Mouse (Mus musculus): ENCODE results near the gene 1700023F06Rik. TPM values are rescaled to one million over a fixed set of nuclear protein-coding genes. Genes with fewer than 3 reads are reported as not detected.

Gene 1700023F06Rik
- total and polyA plus RNA-seq, 3 experiments = not detected

- Histone ChIP-seq H3K9me3 (replicated peaks; ENCODE audit: low read length) (peaks cover 8% of the 10 kb centered on the region), H3K9ac (ENCODE audit: insufficient read depth, low read depth) (no peak overlapping the region), H3K79me2 (replicated peaks; ENCODE audit: control insufficient read depth, extremely low read depth, insufficient read depth, poor library complexity, severe bottlenecking) (no peaks in the 10 kb centered on the region), H3K4me1 (ENCODE audit: control insufficient read depth in 1 of 2, insufficient read depth in 2 of 2) (peaks cover 0 to 14% of the 10 kb centered on the region in 2 experiments; a peak in 2 of 4 replicates), H3K27ac (ENCODE audit: insufficient read depth, low read depth) (no peak overlapping the region), H3K36me3 (replicated peaks in 1 of 2; ENCODE audit: control insufficient read depth in 1 of 2, insufficient read depth in 1 of 2, low read length in 1 of 2) (no peaks in the 10 kb centered on the region), H3K27me3 (replicated peaks) (no peaks in the 10 kb centered on the region), H3K4me3 (replicated peaks in 1 of 3; ENCODE audit: low read depth in 2 of 3, low read length in 2 of 3, poor library complexity in 1 of 3) (no peak overlapping the region), H3K4me2 (ENCODE audit: insufficient read depth, low read depth, poor library complexity, severe bottlenecking) (no peak overlapping the region)
- TF ChIP-seq BHLHE40 (IDR thresholded peaks at IDR 0.05; ENCODE audit: low read depth, low read length) = no peak
- TF ChIP-seq MEF2A (IDR thresholded peaks at IDR 0.05; ENCODE audit: borderline replicate concordance, low read depth, low read length) = no peak
- TF ChIP-seq SIN3A (IDR thresholded peaks at IDR 0.05; ENCODE audit: low read length) = no peak
- TF ChIP-seq JUND (conservative IDR thresholded peaks at IDR 0.05; ENCODE audit: low read depth, low read length) = no peak
- no peak for TF ChIP-seq ELF1 (IDR thresholded peaks at IDR 0.05; ENCODE audit: low read depth, low read length)
- in situ Hi-C loops (cut with MboI; ENCODE audit: low pct_ligation_motif_present, low pct_unique_long_range_greater_than_20kb, low sequenced_read_pairs) = loop anchor here (25.0 kb wide), 1 partner anchor 398 kb away; no protein-coding TSS in a partner anchor
- dilution Hi-C loops (cut with MboI; ENCODE audit: extremely low pct_ligation_motif_present, extremely low pct_unique_long_range_greater_than_20kb, low sequenced_read_pairs) = no loop called here
- DNase-seq (ENCODE audit: extremely low read depth) = no peak
These were observed 44.0 kb downstream of the 1700023F06Rik start for GRCm38 (mm10) chr11:103164391-103164790.

- Histone ChIP-seq H3K4me3 (replicated peaks in 1 of 3; ENCODE audit: low read depth in 2 of 3, low read length in 2 of 3, poor library complexity in 1 of 3) (no peak overlapping the region), H3K27ac (ENCODE audit: insufficient read depth, low read depth) (no peak overlapping the region), H3K79me2 (replicated peaks; ENCODE audit: control insufficient read depth, extremely low read depth, insufficient read depth, poor library complexity, severe bottlenecking) (no peaks in the 10 kb centered on the region), H3K36me3 (replicated peaks in 1 of 2; ENCODE audit: control insufficient read depth in 1 of 2, insufficient read depth in 1 of 2, low read length in 1 of 2) (no peaks in the 10 kb centered on the region), H3K4me1 (ENCODE audit: control insufficient read depth in 1 of 2, insufficient read depth in 2 of 2) (peaks cover 6 to 14% of the 10 kb centered on the region in 2 experiments; a peak in 3 of 4 replicates), H3K9me3 (replicated peaks; ENCODE audit: low read length) (peaks cover 8% of the 10 kb centered on the region), H3K4me2 (ENCODE audit: insufficient read depth, low read depth, poor library complexity, severe bottlenecking) (no peak overlapping the region), H3K27me3 (replicated peaks) (no peaks in the 10 kb centered on the region), H3K9ac (ENCODE audit: insufficient read depth, low read depth) (no peak overlapping the region)
- dilution Hi-C loops (cut with MboI; ENCODE audit: extremely low pct_ligation_motif_present, extremely low pct_unique_long_range_greater_than_20kb, low sequenced_read_pairs) (no loop called here), in situ Hi-C loops (cut with MboI; ENCODE audit: low pct_ligation_motif_present, low pct_unique_long_range_greater_than_20kb, low sequenced_read_pairs) (loop anchor here (25.0 kb wide), 1 partner anchor 400 kb away; no protein-coding TSS in a partner anchor)
- DNase-seq (ENCODE audit: extremely low read depth) = peak; percentile 59
- TF ChIP-seq ZMIZ1 (IDR thresholded peaks at IDR 0.05; ENCODE audit: low read depth, low read length) = no peak
- no peak for TF ChIP-seq TCF12 (IDR thresholded peaks at IDR 0.05; ENCODE audit: low read depth, low read length)
- TF ChIP-seq CTCF (conservative IDR thresholded peaks at IDR 0.05 in 1 of 2, IDR thresholded peaks at IDR 0.05 in 1 of 2; ENCODE audit: low read depth in 2 of 2, low read length in 2 of 2) = peak; percentile 65 to 72
- TF ChIP-seq ZNF384 (IDR thresholded peaks at IDR 0.05; ENCODE audit: low read depth, low read length) = peak; percentile 62
- TF ChIP-seq CHD2 (IDR thresholded peaks at IDR 0.05; ENCODE audit: low read length) = no peak
- TF ChIP-seq GABPA (IDR thresholded peaks at IDR 0.05; ENCODE audit: insufficient replicate concordance, low read depth, low read length) = no peak
- TF ChIP-seq MYC (IDR thresholded peaks at IDR 0.05; ENCODE audit: low read depth, low read length) = no peak
- peak; percentile 44 for TF ChIP-seq SMC3 (IDR thresholded peaks at IDR 0.05; ENCODE audit: low read depth, low read length)
- no peak for TF ChIP-seq USF2 (conservative IDR thresholded peaks at IDR 0.05; ENCODE audit: low read depth, low read length)
- peak; percentile 47 for TF ChIP-seq RAD21 (IDR thresholded peaks at IDR 0.05; ENCODE audit: low read depth, low read length)
- TF ChIP-seq MEF2A (IDR thresholded peaks at IDR 0.05; ENCODE audit: borderline replicate concordance, low read depth, low read length) = no peak
- TF ChIP-seq POLR2AphosphoS2 (IDR thresholded peaks at IDR 0.05; ENCODE audit: low read depth, low read length) = no peak
These were observed 46.2 kb downstream of the 1700023F06Rik start for GRCm38 (mm10) chr11:103162132-103162531.

All from CH12.LX (cell line).